8 mouse cellular contexts compared by ENCODE assay signal in the genomic region with DNA sequence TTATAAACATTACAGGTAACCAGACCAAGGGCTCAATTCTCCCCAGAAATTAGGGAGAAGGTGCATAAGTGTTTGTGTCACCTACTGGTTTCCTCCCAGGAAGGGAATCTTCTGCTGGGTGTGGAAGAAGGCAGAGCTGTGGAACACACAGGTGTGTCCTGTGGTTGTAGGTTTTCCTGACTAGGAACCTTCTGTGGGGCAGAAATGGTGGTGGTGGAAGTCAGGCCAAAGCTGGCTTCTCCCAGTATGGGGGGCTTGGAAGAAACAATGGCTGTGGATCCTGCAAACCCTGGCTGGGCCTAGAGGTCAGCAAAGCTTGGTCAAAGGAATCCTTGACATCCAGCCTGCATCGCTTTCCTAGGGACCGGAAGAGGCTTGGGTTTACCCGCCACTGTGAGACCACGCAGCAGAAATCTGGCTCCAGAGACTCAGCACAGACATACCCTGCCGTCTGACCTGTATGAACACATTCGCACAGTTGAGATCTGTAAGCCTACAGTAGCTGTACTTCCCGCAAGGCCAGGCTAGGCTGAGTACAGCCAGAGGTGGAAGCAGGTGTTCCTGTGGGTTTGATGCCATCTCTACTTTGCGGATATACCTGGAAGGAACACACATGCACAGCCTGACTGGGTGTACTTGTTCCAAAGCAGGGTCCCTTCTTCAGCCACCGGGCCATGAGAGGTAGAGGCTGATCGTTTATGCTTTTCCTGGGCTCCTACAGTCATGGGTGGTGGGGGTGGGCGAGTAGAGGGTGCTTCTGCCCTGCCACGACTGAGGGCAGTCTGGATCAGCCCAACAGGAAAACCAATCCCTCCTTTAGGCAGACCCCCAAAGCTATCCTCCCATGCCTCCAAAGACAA. TPM values are rescaled to one million over a fixed set of nuclear protein-coding genes. Genes with fewer than 3 reads are reported as not detected.
DNase-seq lines count a peak whose midpoint lies in the region; ATAC-seq and TF ChIP-seq lines count a peak whose summit lies in the region.

No protein-coding gene starts in this region.

- TF ChIP-seq CTCF in lung, adult 2 months (IDR thresholded peaks at IDR 0.05; ENCODE audit: insufficient read depth, low read length), result no peak

- H3K4me2 ChIP-seq in hindbrain, embryonic 14.5 days (replicated peaks), result peak overlapping the region; percentile 49

- no peaks in the 10 kb centered on the region for H3K27me3 ChIP-seq in hindbrain, embryonic 14.5 days (ENCODE audit: control insufficient read depth, insufficient read depth, low read length)

- no peak for TF ChIP-seq POLR2A in lung, adult 2 months (IDR thresholded peaks at IDR 0.05; ENCODE audit: borderline replicate concordance, extremely low read depth, low read depth, low read length)

- no peak overlapping the region for H3K4me3 ChIP-seq in lung, adult 2 months (replicated peaks; ENCODE audit: extremely low read depth, low read depth, low read length)
- H3K4me3 ChIP-seq in hindbrain, embryonic 14.5 days (replicated peaks; ENCODE audit: low read length), result no peak overlapping the region

- H3K9ac ChIP-seq in hindbrain, embryonic 14.5 days, result peak overlapping the region; percentile 58

- peak; percentile 9 for DNase-seq in cerebellum, adult 11 months
- no peak for DNase-seq in cerebellum, postnatal 36 days
- peak; percentile 8 for DNase-seq in lung, adult 2 months
- no peak for DNase-seq in lung, postnatal 36 days
- peak; percentile 34 for DNase-seq in hindbrain, embryonic 14.5 days (ENCODE audit: low spot score)
- peak; percentile 10 for DNase-seq in naive thymus-derived CD4-positive, alpha-beta T cell, adult 2 months (ENCODE audit: low read depth)
- no peak for DNase-seq in adrenal gland, postnatal 14 days

- ATAC-seq in hindbrain, embryonic 14.5 days (ENCODE audit: low FRiP score), result no peak
- no peak for ATAC-seq in inflammation-experienced regulatory T-cells, adult 6 months

- H3K36me3 ChIP-seq in hindbrain, embryonic 14.5 days (replicated peaks; ENCODE audit: control insufficient read depth, insufficient read depth), result no peaks in the 10 kb centered on the region

- H3K4me1 ChIP-seq in lung, adult 2 months (ENCODE audit: control insufficient read depth, insufficient read depth, low read length), result peaks cover 11% of the 10 kb centered on the region
- H3K4me1 ChIP-seq in hindbrain, embryonic 14.5 days (replicated peaks; ENCODE audit: control insufficient read depth, insufficient read depth, low read length), result peaks cover 67% of the 10 kb centered on the region

- no peaks in the 10 kb centered on the region for H3K9me3 ChIP-seq in hindbrain, embryonic 14.5 days (ENCODE audit: control insufficient read depth, low read length)

- H3K27ac ChIP-seq in hindbrain, embryonic 14.5 days, result peak overlapping the region; percentile 66

- WGBS in lung, adult 2 months, result 78% methylated on average over 12 of the region's 12 CpGs
- 61% methylated on average over 12 of the region's 12 CpGs for WGBS in hindbrain, embryonic 14.5 days

RNA-seq across cellular contexts. Expression of a gene that starts 6.1 kb away (rescaled TPM):
- polyA plus RNA-seq in lung, adult 2 months (2012; rRNA removed), result 10.8 and 12.4 TPM in 2 replicates
- 15.9 and 16.3 TPM in 2 replicates for polyA plus RNA-seq in hindbrain, embryonic 14.5 days (2014; fragmentation: Nextera tagmentation; extraction: Ambion mirVana)
- not detected for polyA plus RNA-seq in inflammation-experienced regulatory T-cells, adult 6 months (2017; shearing (Covaris generic))
- total RNA-seq in adrenal gland, postnatal 14 days (2021), result 12.4 and 17.2 TPM in 2 replicates

Comparison
In these comparisons a context has a peak if more than half of its experiments do, and no peak if none do; other contexts are left out.
1. DNase-seq: peak in cerebellum, adult 11 months (single experiment), lung, adult 2 months (single experiment), hindbrain, embryonic 14.5 days (single experiment) and naive thymus-derived CD4-positive, alpha-beta T cell, adult 2 months (single experiment); none in cerebellum, postnatal 36 days (0 of 2), lung, postnatal 36 days (single experiment) and adrenal gland, postnatal 14 days (single experiment).
2. RNA of a gene that starts 6.1 kb away (polyA plus RNA-seq): 15.9 to 16.3 TPM in hindbrain, embryonic 14.5 days and 10.8 to 12.4 TPM in lung, adult 2 months; not detected in inflammation-experienced regulatory T-cells, adult 6 months; every median in the first group is over 10 times any median in the second.